Mouse (Mus musculus) limb, embryonic 11.5 days (tissue): ENCODE results near the gene Palmd. TPM values are rescaled to one million over a fixed set of nuclear protein-coding genes. Genes with fewer than 3 reads are reported as not detected.

ENCODE experiments used
- ATAC-seq: fragments of 200-750 bp; cut with Nextera tagmentation; 2 replicates; pipeline ENCODE4 v1.8.0; 2017; ENCODE audit warnings: low read depth; ENCODE audit not compliant: insufficient number of reproducible peaks, low FRiP score, low TSS enrichment
- DNase-seq: peaks from one replicate; pipeline ENCODE4 v3.0.0-alpha.2; 2015; ENCODE audit warnings: low spot score
- H3K27ac ChIP-seq: fragments of 300-500 bp; sonication (generic); replicated peaks from 2 replicates; pipeline ENCODE4 v1.5.1; 2014; ENCODE audit warnings: low read depth, mild to moderate bottlenecking, low read length
- H3K27me3 ChIP-seq: fragments of 300-500 bp; sonication (generic); 2 replicates; pipeline ENCODE4 v1.6.1; 2014; ENCODE audit warnings: mild to moderate bottlenecking, low read length, mixed read lengths; ENCODE audit not compliant: control insufficient read depth, insufficient read depth
- H3K36me3 ChIP-seq: fragments of 300-500 bp; sonication (generic); 2 replicates; pipeline ENCODE4 v1.6.1; 2014; ENCODE audit warnings: mild to moderate bottlenecking, low read length, moderate library complexity, mixed read lengths; ENCODE audit not compliant: control insufficient read depth, insufficient read depth
- H3K4me1 ChIP-seq: fragments of 300-500 bp; sonication (generic); 2 replicates; pipeline ENCODE4 v1.6.1; 2014; ENCODE audit warnings: low read length, mixed read lengths; ENCODE audit not compliant: control insufficient read depth, insufficient read depth
- H3K4me2 ChIP-seq: fragments of 300-500 bp; sonication (generic); 2 replicates; pipeline ENCODE4 v1.6.1; 2014; ENCODE audit warnings: low read depth, mild to moderate bottlenecking, moderate library complexity; ENCODE audit not compliant: severe bottlenecking
- H3K4me3 ChIP-seq: fragments of 300-500 bp; sonication (generic); 2 replicates; pipeline ENCODE4 v1.5.1; 2014; ENCODE audit warnings: low read depth, low read length
- H3K9ac ChIP-seq: fragments of 300-500 bp; sonication (generic); 2 replicates; pipeline ENCODE4 v1.6.1; 2014; ENCODE audit warnings: mild to moderate bottlenecking, low read length
- H3K9me3 ChIP-seq: fragments of 300-500 bp; sonication (generic); 2 replicates; pipeline ENCODE4 v1.6.1; 2016; ENCODE audit warnings: low read length; ENCODE audit not compliant: control insufficient read depth
- WGBS: fragments of 180-500 bp; shearing (Covaris S2); extraction: QIAGEN DNeasy Blood & Tissue Kit; methylation state at CpG from one replicate; pipeline ENCODE4 v1.1.7; 2014; 5-methylcytosine and 5-hydroxymethylcytosine counted together
- polyA plus RNA-seq: library from polyadenylated mRNA; unstranded; fragments of >200 nt; fragmentation: Nextera tagmentation; extraction: Ambion mirVana; gene quantifications from 2 replicates; pipeline ENCODE4 v1.2.1, GENCODE M21; 2014

Gene Palmd
- polyA plus RNA-seq, 1 experiment from 2014 or later = 2.4 TPM

GRCm38 (mm10) chr3:116882221-116882960, 86.4 kb downstream of the Palmd start:
- no peak overlapping the region for H3K4me3 ChIP-seq
- no peaks in the 10 kb centered on the region for H3K9me3 ChIP-seq
- no peak overlapping the region for H3K27ac ChIP-seq
- H3K9ac ChIP-seq = no peak overlapping the region
- WGBS = 88% methylated on average over 14 of the region's 14 CpGs
- no peaks in the 10 kb centered on the region for H3K4me1 ChIP-seq
- DNase-seq (no peak), ATAC-seq (no peak)
- no peak overlapping the region for H3K4me2 ChIP-seq
- no peaks in the 10 kb centered on the region for H3K27me3 ChIP-seq
- H3K36me3 ChIP-seq = no peaks in the 10 kb centered on the region

- Histone ChIP-seq H3K9me3 (no peaks in the 10 kb centered on the region), H3K9ac (no peak overlapping the region), H3K4me1 (peaks cover 3% of the 10 kb centered on the region; the same call in 1 of the 2 replicates), H3K27ac (no peak overlapping the region), H3K36me3 (no peaks in the 10 kb centered on the region; the same call in 1 of the 2 replicates), H3K4me2 (no peak overlapping the region), H3K27me3 (no peaks in the 10 kb centered on the region), H3K4me3 (no peak overlapping the region)
- WGBS = 29% methylated on average over 3 of the region's 3 CpGs
- DNase-seq (no peak), ATAC-seq (no peak)
Observed at GRCm38 (mm10) chr3:116870372-116870771, 98.4 kb downstream of the Palmd start.

Other genes with a start within 250 kb of the Palmd start
- gene Agl, start 160.8 kb downstream of the Palmd start, polyA plus RNA-seq = 10.2 and 10.4 TPM in 2 replicates
- 10.7 and 14.5 TPM in 2 replicates for gene Frrs1, start 109.5 kb downstream of the Palmd start, polyA plus RNA-seq
- gene 4930455H04Rik, start 720 bp downstream of the Palmd start, polyA plus RNA-seq = 0.11 TPM in 1 of 2 replicates, not detected in the other